Mouse (Mus musculus): ENCODE measurements around the gene Adar. TPM values are rescaled to one million over a fixed set of nuclear protein-coding genes. Genes with fewer than 3 reads are reported as not detected.

Adar gene
- total and polyA plus RNA-seq, 3 experiments = 11.5 to 33.1 (median 20.4) TPM

DNA sequence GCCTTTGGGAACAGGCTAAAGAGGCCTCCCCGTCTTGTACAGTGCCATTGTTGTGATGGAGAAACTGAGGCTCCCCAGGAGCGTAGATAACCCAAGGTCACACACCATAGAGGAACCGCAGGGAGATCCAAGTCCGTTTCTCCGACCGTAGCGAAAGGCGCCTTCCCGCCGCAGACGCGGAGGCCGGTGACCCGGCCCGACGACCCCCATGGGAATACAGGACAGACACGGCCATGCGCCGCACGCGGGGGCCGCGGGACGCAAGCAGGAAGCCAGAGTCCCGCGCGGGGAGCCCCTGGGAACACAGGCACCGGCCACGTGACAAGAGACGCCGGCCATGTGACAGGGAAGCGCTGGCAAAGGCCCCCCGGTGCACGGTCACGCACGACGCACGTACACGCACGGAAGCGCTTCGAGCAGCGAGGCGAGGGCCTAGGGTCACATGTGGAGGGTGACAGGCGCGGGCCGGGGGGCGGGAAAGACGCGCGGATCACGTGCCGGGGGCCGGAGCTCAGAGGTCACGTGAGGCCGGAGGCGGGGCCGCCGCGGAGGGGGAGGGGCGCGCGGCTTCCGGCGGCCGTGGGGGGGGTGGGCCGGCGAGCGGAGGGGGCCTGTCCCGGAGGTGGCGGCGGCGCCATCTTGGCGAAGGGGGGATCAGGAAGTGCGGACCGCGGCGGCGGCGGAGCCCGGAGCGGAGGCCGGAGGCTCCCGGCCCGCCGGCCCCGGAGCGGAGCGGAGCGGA is 58.3 kb downstream of the Adar start, which contains the start of gene Ube2q1:
Gene Ube2q1, plus strand, starts transcription at position 649 of the 742 bp plus-strand sequence.
- TF ChIP-seq MAFK (IDR thresholded peaks at IDR 0.05; ENCODE audit: insufficient replicate concordance, low read length) = no peak
- TF ChIP-seq ZMIZ1 (IDR thresholded peaks at IDR 0.05; ENCODE audit: low read depth, low read length) = no peak
- peak; percentile 54; the same call in 1 of the 2 replicates for TF ChIP-seq NELFE (IDR thresholded peaks at IDR 0.05; ENCODE audit: low read depth, low read length)
- no peak for TF ChIP-seq IRF4 (IDR thresholded peaks at IDR 0.05; ENCODE audit: low read depth, low read length)
- TF ChIP-seq HCFC1 (IDR thresholded peaks at IDR 0.05; ENCODE audit: low read depth, low read length) = peak; percentile 74
- TF ChIP-seq EP300 (IDR thresholded peaks at IDR 0.05; ENCODE audit: low read length) = no peak
- no peak for TF ChIP-seq GABPA (IDR thresholded peaks at IDR 0.05; ENCODE audit: insufficient replicate concordance, low read depth, low read length)
- TF ChIP-seq ZKSCAN1 (IDR thresholded peaks at IDR 0.05; ENCODE audit: borderline replicate concordance, low read depth, low read length) = no peak
- no peak for TF ChIP-seq SMC3 (IDR thresholded peaks at IDR 0.05; ENCODE audit: low read depth, low read length)
- TF ChIP-seq ETS1 (conservative IDR thresholded peaks at IDR 0.05; ENCODE audit: low read depth, low read length) = peak; percentile 76
- no peak for TF ChIP-seq RAD21 (IDR thresholded peaks at IDR 0.05; ENCODE audit: low read depth, low read length)
- TF ChIP-seq CTCF (conservative IDR thresholded peaks at IDR 0.05 in 1 of 2, IDR thresholded peaks at IDR 0.05 in 1 of 2; ENCODE audit: low read depth in 2 of 2, low read length in 2 of 2) = no peak
- TF ChIP-seq ZC3H11A (IDR thresholded peaks at IDR 0.05; ENCODE audit: low read depth, low read length) = no peak
- TF ChIP-seq POLR2A (IDR thresholded peaks at IDR 0.05; ENCODE audit: low read depth, low read length) = peak; percentile 76
- peak; percentile 35 for TF ChIP-seq SIN3A (IDR thresholded peaks at IDR 0.05; ENCODE audit: low read length)
- peak; percentile 70; the same call in 1 of the 2 replicates for TF ChIP-seq MYC (IDR thresholded peaks at IDR 0.05; ENCODE audit: low read depth, low read length)
- no peak for TF ChIP-seq JUN (IDR thresholded peaks at IDR 0.05; ENCODE audit: insufficient read depth, low read depth, low read length)
- TF ChIP-seq JUND (conservative IDR thresholded peaks at IDR 0.05; ENCODE audit: low read depth, low read length) = no peak
- TF ChIP-seq CHD1 (IDR thresholded peaks at IDR 0.05; ENCODE audit: low read depth, low read length) = no peak
- TF ChIP-seq E2F4 (IDR thresholded peaks at IDR 0.05; ENCODE audit: insufficient replicate concordance, low read depth, low read length) = no peak
- TF ChIP-seq MXI1 (IDR thresholded peaks at IDR 0.05; ENCODE audit: low read depth, low read length) = peak; percentile 84
- peak; percentile 90 for TF ChIP-seq USF2 (conservative IDR thresholded peaks at IDR 0.05; ENCODE audit: low read depth, low read length)
- no peak for TF ChIP-seq ZNF384 (IDR thresholded peaks at IDR 0.05; ENCODE audit: low read depth, low read length)
- no peak; the same call in none of the 2 replicates for TF ChIP-seq MEF2A (IDR thresholded peaks at IDR 0.05; ENCODE audit: borderline replicate concordance, low read depth, low read length)
- TF ChIP-seq TBP (conservative IDR thresholded peaks at IDR 0.05; ENCODE audit: low read depth, low read length) = no peak
- TF ChIP-seq KAT2A (IDR thresholded peaks at IDR 0.05; ENCODE audit: insufficient replicate concordance, low read length) = no peak
- peak; percentile 63 for TF ChIP-seq NRF1 (IDR thresholded peaks at IDR 0.05; ENCODE audit: low read depth, low read length)
- TF ChIP-seq MAX (IDR thresholded peaks at IDR 0.05; ENCODE audit: low read length) = peak; percentile 98
- TF ChIP-seq MAZ (IDR thresholded peaks at IDR 0.05; ENCODE audit: low read depth, low read length) = peak; percentile 69; the same call in 1 of the 2 replicates
- TF ChIP-seq CHD2 (IDR thresholded peaks at IDR 0.05; ENCODE audit: low read length) = peak; percentile 50; the same call in 1 of the 2 replicates
- peak; percentile 43 for TF ChIP-seq TCF12 (IDR thresholded peaks at IDR 0.05; ENCODE audit: low read depth, low read length)
- peak; percentile 89 for TF ChIP-seq ELF1 (IDR thresholded peaks at IDR 0.05; ENCODE audit: low read depth, low read length)
- no peak for TF ChIP-seq PAX5 (IDR thresholded peaks at IDR 0.05; ENCODE audit: low read length)
- no peak for TF ChIP-seq UBTF (IDR thresholded peaks at IDR 0.05; ENCODE audit: low read depth, low read length)
- peak; percentile 93 for TF ChIP-seq USF1 (IDR thresholded peaks at IDR 0.05; ENCODE audit: low read depth, low read length)
- TF ChIP-seq RCOR1 (conservative IDR thresholded peaks at IDR 0.05; ENCODE audit: low read depth, low read length) = no peak
- peak; percentile 99 for TF ChIP-seq BHLHE40 (IDR thresholded peaks at IDR 0.05; ENCODE audit: low read depth, low read length)
- no peak for TF ChIP-seq POLR2AphosphoS2 (IDR thresholded peaks at IDR 0.05; ENCODE audit: low read depth, low read length)
- Histone ChIP-seq H3K36me3 (replicated peaks in 1 of 2; ENCODE audit: control insufficient read depth in 1 of 2, insufficient read depth in 1 of 2, low read length in 1 of 2) (peaks cover 18 to 56% of the 10 kb centered on the region in 2 experiments), H3K79me2 (replicated peaks; ENCODE audit: control insufficient read depth, extremely low read depth, insufficient read depth, poor library complexity, severe bottlenecking) (peaks cover 27% of the 10 kb centered on the region), H3K27ac (ENCODE audit: insufficient read depth, low read depth) (peak within 1 kb of the TSS; percentile 81), H3K9me3 (replicated peaks; ENCODE audit: low read length) (no peaks in the 10 kb centered on the region), H3K4me2 (ENCODE audit: insufficient read depth, low read depth, poor library complexity, severe bottlenecking) (peak within 1 kb of the TSS; percentile 86), H3K9ac (ENCODE audit: insufficient read depth, low read depth) (peak within 1 kb of the TSS; percentile 99), H3K4me1 (ENCODE audit: control insufficient read depth in 1 of 2, insufficient read depth in 2 of 2) (peaks cover 15 to 49% of the 10 kb centered on the region in 2 experiments; a peak in 3 of 4 replicates), H3K27me3 (replicated peaks) (no peaks in the 10 kb centered on the region), H3K4me3 (replicated peaks in 1 of 3; ENCODE audit: low read depth in 2 of 3, low read length in 2 of 3, poor library complexity in 1 of 3) (peak within 1 kb of the TSS; percentile 90 to 99 (median 90))
- DNase-seq (ENCODE audit: extremely low read depth) = peak; percentile 91
- dilution Hi-C loops (cut with MboI; ENCODE audit: extremely low pct_ligation_motif_present, extremely low pct_unique_long_range_greater_than_20kb, low sequenced_read_pairs) (no loop called here), in situ Hi-C loops (cut with MboI; ENCODE audit: low pct_ligation_motif_present, low pct_unique_long_range_greater_than_20kb, low sequenced_read_pairs) (loop anchor here (25.0 kb wide), 1 partner anchor 436 kb away; the partner anchor contains the start of genes Adam15 and Efna4)
